Mouse (Mus musculus): ENCODE data around the gene Slc12a5. TPM values are rescaled to one million over a fixed set of nuclear protein-coding genes. Genes with fewer than 3 reads are reported as not detected.

The Slc12a5 gene
- polyA plus RNA-seq (2015; fragmentation: Nextera tagmentation; extraction: Ambion mirVana), result 0.51 and 0.97 TPM in 2 replicates

DNA sequence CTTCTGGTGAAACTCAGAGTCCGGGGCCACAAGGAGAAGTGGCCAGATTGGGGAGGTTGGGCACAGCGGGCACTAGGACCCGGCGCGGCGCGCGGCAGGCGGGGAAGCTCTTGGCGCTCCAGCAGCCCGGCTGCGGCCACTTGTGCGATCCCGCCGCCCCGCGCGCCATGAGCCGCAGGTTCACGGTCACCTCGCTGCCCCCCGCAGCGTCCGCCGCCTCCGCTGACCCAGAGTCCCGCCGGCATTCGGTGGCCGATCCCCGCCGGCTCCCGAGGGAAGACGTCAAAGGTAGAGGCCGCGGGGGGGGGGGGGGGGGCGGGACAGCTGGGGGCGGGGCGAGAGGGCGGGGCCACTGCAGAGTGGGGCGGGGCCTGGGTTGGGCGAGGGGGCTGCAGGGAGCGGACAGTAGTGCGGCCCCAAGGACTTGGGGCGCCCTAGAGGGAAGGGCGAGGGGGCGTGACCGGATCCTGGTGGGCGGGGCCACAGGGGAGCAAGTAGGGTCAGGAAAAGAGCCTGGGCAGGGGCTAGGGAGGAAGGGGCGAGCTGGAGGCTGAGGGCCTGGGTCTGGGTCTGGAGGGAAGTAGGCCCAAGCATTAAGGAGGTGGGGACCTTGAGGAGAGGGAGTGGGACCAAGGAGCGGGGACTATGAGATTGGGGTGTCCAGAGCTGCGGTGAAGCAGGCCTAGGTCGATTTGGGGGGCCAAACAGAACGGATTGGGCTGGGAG lies at the start of gene Slc12a5:
Gene Slc12a5 (plus strand): TSS at position 87 of the 726 bp plus-strand sequence.
- Histone ChIP-seq H3K27me3 (peaks cover 47% of the 10 kb centered on the region), H3K9ac (peak within 1 kb of the TSS; percentile 33; the same call in 1 of the 2 replicates), H3K4me1 (peaks cover 13% of the 10 kb centered on the region), H3K4me2 (peak within 1 kb of the TSS; percentile 69), H3K27ac (no peak within 1 kb of the TSS), H3K36me3 (no peaks in the 10 kb centered on the region), H3K9me3 (no peaks in the 10 kb centered on the region), H3K4me3 (peak within 1 kb of the TSS; percentile 52)
- 1% methylated on average over 47 of the region's 54 CpGs for whole genome bisulfite sequencing
- no peak for ATAC-seq (ENCODE audit: insufficient number of reproducible peaks, low FRiP score, low TSS enrichment, low read depth)

- H3K27ac ChIP-seq, result peak within 1 kb of the TSS; percentile 99
- WGBS, result under 1% methylated on average over 91 of the region's 91 CpGs
- peaks cover 26% of the 10 kb centered on the region for H3K4me1 ChIP-seq
- H3K4me3 ChIP-seq, result peak within 1 kb of the TSS; percentile 66
- H3K36me3 ChIP-seq, result peaks cover 33% of the 10 kb centered on the region
- peak within 1 kb of the TSS; percentile 82 for H3K9ac ChIP-seq
- ATAC-seq (ENCODE audit: insufficient number of reproducible peaks, low FRiP score, low TSS enrichment, low read depth), result peak; percentile 86
- H3K4me2 ChIP-seq, result peak within 1 kb of the TSS; percentile 70
- no peaks in the 10 kb centered on the region for H3K9me3 ChIP-seq
- no peaks in the 10 kb centered on the region for H3K27me3 ChIP-seq
These were observed 49.2 kb upstream of the Slc12a5 start, which contains the start of gene Zfp335 for GRCm38 (mm10) chr2:164911086-164912048. TSS of gene Zfp335 (minus strand) at chr2:164911757.

GRCm38 (mm10) chr2:164912151-164912550 lies 48.5 kb upstream of the Slc12a5 start:
- WGBS, result 11% methylated on average over 12 of the region's 12 CpGs
- peak; percentile 15; the same call in 1 of the 2 replicates for ATAC-seq (ENCODE audit: insufficient number of reproducible peaks, low FRiP score, low TSS enrichment, low read depth)

DNA sequence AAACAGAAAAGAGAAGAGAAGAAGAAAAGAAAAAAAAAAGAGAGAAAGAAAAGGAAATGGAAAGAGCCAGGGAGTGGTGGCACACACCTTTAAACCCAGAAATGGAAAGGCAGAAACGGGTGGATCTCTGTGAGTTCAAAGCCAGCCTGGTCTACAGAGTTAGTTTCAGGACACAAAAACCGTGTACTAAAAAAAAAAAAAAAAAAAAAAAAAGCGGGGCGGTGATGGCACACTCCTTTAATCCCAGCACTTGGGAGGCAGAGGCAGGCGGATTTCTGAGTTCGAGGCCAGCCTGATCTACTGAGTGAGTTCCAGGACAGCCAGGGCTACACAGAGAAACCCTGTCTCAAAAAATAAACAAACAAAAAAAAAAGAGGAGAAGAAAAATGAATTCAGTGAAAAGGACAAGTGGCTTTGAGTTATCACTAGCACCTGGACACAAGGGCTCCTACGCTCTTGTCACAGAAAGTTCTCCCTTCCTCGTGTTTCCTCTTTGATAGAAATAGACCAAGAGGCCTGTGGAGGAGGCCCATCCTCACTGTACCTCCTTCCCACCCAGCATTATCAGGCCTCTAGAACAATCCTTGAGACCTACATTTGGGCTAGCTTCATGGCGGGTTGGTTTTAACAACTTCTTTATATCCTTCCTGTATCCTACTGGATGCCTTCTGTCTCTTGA lies 47.7 kb upstream of the Slc12a5 start:
- H3K9ac ChIP-seq, result no peak overlapping the region
- H3K27me3 ChIP-seq, result no peaks in the 10 kb centered on the region
- no peak for ATAC-seq (ENCODE audit: insufficient number of reproducible peaks, low FRiP score, low TSS enrichment, low read depth)

More at GRCm38 (mm10) chr2:164912151-164912550, 48.5 kb upstream of the Slc12a5 start:
- Histone ChIP-seq H3K9me3 (no peaks in the 10 kb centered on the region), H3K9ac (peak overlapping the region; percentile 82), H3K36me3 (peaks cover 25% of the 10 kb centered on the region), H3K4me2 (peak overlapping the region; percentile 65), H3K4me1 (peaks cover 26% of the 10 kb centered on the region), H3K27ac (peak overlapping the region; percentile 99), H3K4me3 (peak overlapping the region; percentile 66), H3K27me3 (no peaks in the 10 kb centered on the region)

DNA sequence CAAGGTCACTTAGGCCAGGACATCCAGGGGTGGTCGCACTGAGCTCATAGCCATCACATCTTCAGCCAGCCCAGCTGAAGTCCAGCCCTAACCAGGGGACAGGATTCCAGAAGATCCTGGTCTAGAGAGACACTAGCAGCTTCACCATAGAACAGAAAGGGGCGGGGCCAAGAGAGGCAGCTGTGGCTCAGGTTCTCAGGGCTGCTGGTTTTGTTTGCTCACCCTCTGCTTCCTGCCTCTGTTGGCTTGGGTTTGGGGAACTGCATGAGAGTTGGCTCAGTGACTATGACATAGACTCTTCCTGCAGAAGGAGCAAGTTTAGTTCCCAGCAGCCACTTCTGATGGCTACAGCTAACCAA lies 47.2 kb upstream of the Slc12a5 start:
- no peak overlapping the region for H3K9ac ChIP-seq
- 89% methylated on average over 2 of the region's 2 CpGs for WGBS
- H3K4me2 ChIP-seq, result no peak overlapping the region
- no peak overlapping the region for H3K4me3 ChIP-seq
- no peaks in the 10 kb centered on the region for H3K9me3 ChIP-seq
- peaks cover 13% of the 10 kb centered on the region for H3K36me3 ChIP-seq
- no peak overlapping the region for H3K27ac ChIP-seq
- ATAC-seq (ENCODE audit: insufficient number of reproducible peaks, low FRiP score, low TSS enrichment, low read depth), result no peak
- no peaks in the 10 kb centered on the region for H3K27me3 ChIP-seq
- peaks cover 29% of the 10 kb centered on the region for H3K4me1 ChIP-seq

More for the DNA sequence above, 47.7 kb upstream of the Slc12a5 start:
- Histone ChIP-seq H3K9me3 (no peaks in the 10 kb centered on the region), H3K4me1 (peaks cover 29% of the 10 kb centered on the region), H3K27ac (peak overlapping the region; percentile 99; the same call in 1 of the 2 replicates), H3K4me3 (peak overlapping the region; percentile 66), H3K4me2 (peak overlapping the region; percentile 65), H3K36me3 (peaks cover 18% of the 10 kb centered on the region)
- WGBS, result 92% methylated on average over 9 of the region's 9 CpGs

GRCm38 (mm10) chr2:164916820-164917219 lies 43.8 kb upstream of the Slc12a5 start:
- H3K9ac ChIP-seq, result no peak overlapping the region
- H3K4me1 ChIP-seq, result peaks cover 14% of the 10 kb centered on the region
- 60% methylated on average over 5 of the region's 5 CpGs for whole genome bisulfite sequencing
- H3K27ac ChIP-seq, result no peak overlapping the region
- H3K36me3 ChIP-seq, result peaks cover 10% of the 10 kb centered on the region
- H3K4me2 ChIP-seq, result no peak overlapping the region
- no peaks in the 10 kb centered on the region for H3K9me3 ChIP-seq
- no peaks in the 10 kb centered on the region for H3K27me3 ChIP-seq
- no peak for ATAC-seq (ENCODE audit: insufficient number of reproducible peaks, low FRiP score, low TSS enrichment, low read depth)
- no peak overlapping the region for H3K4me3 ChIP-seq

DNA sequence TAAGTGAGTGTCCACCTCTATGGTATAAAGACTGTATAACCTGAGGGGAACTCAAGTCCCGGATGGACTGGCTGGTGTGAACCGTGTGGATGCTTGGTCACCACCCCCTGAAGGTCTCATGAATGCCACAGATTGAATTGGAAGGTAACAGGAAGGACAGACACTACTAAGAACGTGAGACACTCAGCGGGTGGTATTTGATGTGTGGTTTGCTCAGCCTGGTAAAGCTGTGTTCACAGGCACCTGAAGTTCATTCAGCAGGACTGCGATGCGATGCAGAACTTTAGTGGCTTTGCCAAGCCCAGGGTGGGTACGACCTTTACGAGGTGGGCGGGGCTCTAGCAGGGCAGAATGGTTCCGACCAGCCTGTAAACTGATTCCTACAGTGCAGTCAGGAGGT lies 43.2 kb upstream of the Slc12a5 start:
- Histone ChIP-seq H3K27ac (no peak overlapping the region), H3K4me1 (peaks cover 8% of the 10 kb centered on the region), H3K9ac (no peak overlapping the region), H3K4me2 (no peak overlapping the region), H3K36me3 (peaks cover 10% of the 10 kb centered on the region), H3K9me3 (no peaks in the 10 kb centered on the region), H3K4me3 (no peak overlapping the region), H3K27me3 (no peaks in the 10 kb centered on the region)
- WGBS, result 34% methylated on average over 10 of the region's 10 CpGs
- ATAC-seq (ENCODE audit: insufficient number of reproducible peaks, low FRiP score, low TSS enrichment, low read depth), result no peak

GRCm38 (mm10) chr2:164918325-164918724 lies 42.3 kb upstream of the Slc12a5 start:
- Histone ChIP-seq H3K36me3 (peaks cover 10% of the 10 kb centered on the region), H3K4me1 (peaks cover 6% of the 10 kb centered on the region; the same call in 1 of the 2 replicates), H3K4me3 (no peak overlapping the region), H3K27ac (no peak overlapping the region), H3K9ac (no peak overlapping the region), H3K27me3 (no peaks in the 10 kb centered on the region), H3K9me3 (no peaks in the 10 kb centered on the region), H3K4me2 (no peak overlapping the region)
- WGBS, result 67% methylated on average over 5 of the region's 5 CpGs
- no peak for ATAC-seq (ENCODE audit: insufficient number of reproducible peaks, low FRiP score, low TSS enrichment, low read depth)

DNA sequence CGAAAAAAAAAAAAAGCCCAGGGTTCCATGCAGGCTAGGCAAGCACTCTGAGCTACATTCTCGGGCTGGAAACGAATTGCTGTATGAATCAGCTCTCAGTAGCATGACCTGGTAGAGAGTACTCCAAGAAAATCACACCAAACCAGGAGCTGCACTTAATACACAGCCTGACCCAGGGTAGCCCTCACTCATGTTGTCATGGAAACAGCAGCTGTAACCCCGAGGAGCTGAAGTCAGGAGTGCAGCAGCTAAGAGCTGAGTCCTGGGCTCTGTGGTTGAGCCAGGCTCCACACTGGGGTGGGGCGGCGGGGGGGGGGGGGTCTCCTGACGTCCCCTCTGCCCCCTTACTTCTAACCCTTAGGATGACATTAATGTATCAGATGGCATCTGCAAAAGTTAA lies 38.6 kb upstream of the Slc12a5 start:
- peaks cover 10% of the 10 kb centered on the region for H3K36me3 ChIP-seq
- H3K9me3 ChIP-seq, result no peaks in the 10 kb centered on the region
- no peak overlapping the region for H3K4me3 ChIP-seq
- no peaks in the 10 kb centered on the region for H3K27me3 ChIP-seq
- no peak for ATAC-seq (ENCODE audit: insufficient number of reproducible peaks, low FRiP score, low TSS enrichment, low read depth)
- no peak overlapping the region for H3K4me2 ChIP-seq
- H3K9ac ChIP-seq, result no peak overlapping the region
- H3K27ac ChIP-seq, result no peak overlapping the region
- WGBS, result 55% methylated on average over 7 of the region's 7 CpGs
- H3K4me1 ChIP-seq, result peaks cover 4% of the 10 kb centered on the region; the same call in 1 of the 2 replicates

DNA sequence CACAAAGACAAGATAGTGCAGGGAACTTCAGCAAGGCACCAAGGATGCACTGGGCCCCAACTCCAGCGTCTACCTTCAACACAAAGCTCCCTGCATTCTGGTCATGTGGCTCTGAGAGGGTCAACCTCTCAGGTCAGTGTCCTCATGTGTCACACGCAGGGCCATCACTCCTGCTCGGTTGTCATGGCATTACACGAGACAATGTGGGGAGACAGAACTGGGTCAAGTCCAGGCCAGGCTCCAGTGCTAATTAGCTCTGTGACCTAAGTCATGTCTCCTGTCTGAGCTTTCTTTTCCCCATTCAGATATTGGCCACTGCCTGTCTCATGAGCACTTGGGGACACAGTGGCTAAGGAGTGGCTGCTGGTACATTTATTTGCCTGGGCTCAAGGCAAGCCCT lies 37.3 kb upstream of the Slc12a5 start:
- WGBS, result 59% methylated on average over 4 of the region's 4 CpGs
- Histone ChIP-seq H3K4me3 (no peak overlapping the region), H3K27me3 (no peaks in the 10 kb centered on the region), H3K9me3 (no peaks in the 10 kb centered on the region), H3K27ac (no peak overlapping the region), H3K9ac (no peak overlapping the region), H3K4me2 (no peak overlapping the region), H3K4me1 (no peaks in the 10 kb centered on the region), H3K36me3 (peaks cover 10% of the 10 kb centered on the region)
- no peak for ATAC-seq (ENCODE audit: insufficient number of reproducible peaks, low FRiP score, low TSS enrichment, low read depth)

DNA sequence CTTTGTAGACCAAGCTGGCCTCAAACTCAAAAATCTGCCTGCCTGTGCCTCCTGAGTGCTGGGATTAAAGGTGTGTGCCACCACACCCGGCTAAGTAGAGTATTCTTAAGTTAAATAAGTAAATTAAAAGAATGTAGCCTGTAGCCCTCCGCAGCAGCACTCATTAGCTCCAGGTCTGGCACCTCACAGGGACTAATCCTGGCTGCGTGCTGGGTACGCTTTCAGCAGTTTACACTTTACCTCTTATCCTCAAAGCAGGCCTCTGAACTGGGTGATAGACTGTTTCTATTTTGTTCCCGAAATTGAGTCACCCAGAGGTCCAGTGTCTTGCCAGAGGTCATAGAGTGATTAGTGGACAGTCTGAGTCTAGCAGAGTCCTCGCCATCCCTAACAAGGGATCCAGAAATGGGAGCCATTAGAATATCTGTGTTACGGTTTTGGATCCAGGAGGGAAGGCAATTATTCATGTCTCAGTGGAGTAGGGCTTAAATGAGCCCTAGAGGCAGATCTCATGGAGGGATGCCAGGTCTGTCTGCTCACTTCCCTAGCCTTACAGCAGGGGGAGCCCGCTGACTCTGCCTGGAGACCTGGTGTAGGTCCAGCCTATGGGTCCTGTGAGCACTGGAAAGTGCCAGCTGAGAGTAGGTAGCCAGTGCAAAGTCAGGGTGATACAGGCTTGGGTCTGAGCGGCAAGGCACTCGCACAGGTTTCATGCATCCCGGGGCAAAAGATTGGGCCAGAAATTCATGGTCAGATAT lies 36.3 kb upstream of the Slc12a5 start:
- Histone ChIP-seq H3K4me2 (no peak overlapping the region), H3K27me3 (no peaks in the 10 kb centered on the region), H3K4me1 (no peaks in the 10 kb centered on the region), H3K4me3 (no peak overlapping the region), H3K27ac (no peak overlapping the region), H3K36me3 (peaks cover 6% of the 10 kb centered on the region), H3K9me3 (no peaks in the 10 kb centered on the region), H3K9ac (no peak overlapping the region)
- WGBS, result 33% methylated on average over 11 of the region's 11 CpGs
- no peak for ATAC-seq (ENCODE audit: insufficient number of reproducible peaks, low FRiP score, low TSS enrichment, low read depth)

All from limb, embryonic 15.5 days (tissue).